Mouse (Mus musculus): Measurements from ENCODE around the gene Efnb2. TPM values are rescaled to one million over a fixed set of nuclear protein-coding genes. Genes with fewer than 3 reads are reported as not detected.

The Efnb2 gene
- polyA plus RNA-seq, 1 experiment from 2014 or later = 11.7 TPM

DNA sequence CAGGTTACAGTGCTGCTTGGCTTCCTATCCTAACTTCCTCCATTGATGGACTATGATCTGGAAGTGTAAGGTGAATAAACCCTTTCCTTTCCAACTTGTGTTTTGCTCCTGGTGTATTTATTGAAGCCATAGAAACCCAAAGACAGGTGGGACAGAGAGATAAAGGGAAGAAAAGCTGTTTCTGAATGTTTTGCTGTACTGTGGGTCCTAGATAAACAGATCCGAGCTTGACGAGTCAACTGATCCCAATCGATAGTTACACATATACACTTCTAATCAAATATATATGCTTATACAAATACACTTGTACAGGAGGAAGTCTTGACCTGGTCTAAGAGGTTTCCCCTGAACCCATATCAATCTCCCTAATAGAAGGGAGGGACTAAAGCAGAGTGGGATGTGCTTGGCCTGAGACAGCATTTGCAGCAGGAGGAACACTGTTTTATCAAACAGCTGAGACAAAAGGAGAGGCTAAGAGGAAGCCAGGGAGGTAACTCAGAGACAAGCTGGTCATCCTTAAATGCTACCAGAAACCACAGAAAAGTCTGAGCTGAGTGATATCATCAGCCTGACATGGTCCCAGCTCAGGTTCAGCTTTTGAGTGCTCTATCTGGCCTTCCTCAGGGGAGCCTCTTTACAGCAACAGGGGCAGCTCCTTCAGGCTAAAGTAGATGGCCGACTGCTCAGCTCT, 77.6 kb downstream of the Efnb2 start:
- peaks cover 10% of the 10 kb centered on the region for H3K27me3 ChIP-seq (replicated peaks)
- ATAC-seq (ENCODE audit: extremely low read depth, insufficient number of reproducible peaks, low FRiP score, low TSS enrichment) = no peak
- no peak overlapping the region for H3K27ac ChIP-seq (replicated peaks)
- no peak overlapping the region for H3K4me3 ChIP-seq
- H3K4me1 ChIP-seq = peaks cover 16% of the 10 kb centered on the region
- H3K9me3 ChIP-seq = no peaks in the 10 kb centered on the region
- H3K4me2 ChIP-seq = no peak overlapping the region
- no peaks in the 10 kb centered on the region for H3K36me3 ChIP-seq
- WGBS = 59% methylated on average over 4 of the region's 4 CpGs
- no peak overlapping the region for H3K9ac ChIP-seq

DNA sequence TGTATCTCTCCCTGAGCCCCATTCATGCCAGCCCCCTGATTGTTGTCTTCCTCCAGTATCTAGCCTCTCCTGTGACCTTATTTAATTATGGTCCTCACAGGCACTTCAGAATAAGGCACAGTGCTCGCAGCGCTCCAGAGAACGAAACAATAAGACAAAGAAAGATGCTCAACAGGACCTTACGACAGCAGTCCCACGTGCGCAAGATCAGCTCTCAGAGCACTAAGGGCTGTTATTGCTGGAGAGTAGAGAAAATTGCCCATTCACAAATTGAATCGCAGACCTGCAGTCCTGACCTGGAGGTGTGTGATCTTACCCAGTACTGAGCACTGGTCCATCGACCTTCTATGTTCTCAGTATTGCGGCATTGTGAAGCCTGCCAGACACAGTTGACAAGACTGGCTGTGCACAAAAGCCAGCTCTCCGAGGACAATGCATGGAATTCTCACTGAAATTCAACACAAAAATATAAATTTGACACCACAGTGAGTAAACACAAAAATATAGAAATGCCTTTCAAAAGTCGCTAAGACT, 83.2 kb downstream of the Efnb2 start:
- Histone ChIP-seq H3K4me2 (no peak overlapping the region), H3K4me1 (peaks cover 14% of the 10 kb centered on the region), H3K27me3 (replicated peaks) (no peaks in the 10 kb centered on the region; the same call in 1 of the 2 replicates), H3K9ac (no peak overlapping the region), H3K4me3 (no peak overlapping the region), H3K27ac (replicated peaks) (no peak overlapping the region), H3K36me3 (no peaks in the 10 kb centered on the region), H3K9me3 (no peaks in the 10 kb centered on the region)
- 84% methylated on average over 11 of the region's 11 CpGs for WGBS
- no peak for ATAC-seq (ENCODE audit: extremely low read depth, insufficient number of reproducible peaks, low FRiP score, low TSS enrichment)

DNA sequence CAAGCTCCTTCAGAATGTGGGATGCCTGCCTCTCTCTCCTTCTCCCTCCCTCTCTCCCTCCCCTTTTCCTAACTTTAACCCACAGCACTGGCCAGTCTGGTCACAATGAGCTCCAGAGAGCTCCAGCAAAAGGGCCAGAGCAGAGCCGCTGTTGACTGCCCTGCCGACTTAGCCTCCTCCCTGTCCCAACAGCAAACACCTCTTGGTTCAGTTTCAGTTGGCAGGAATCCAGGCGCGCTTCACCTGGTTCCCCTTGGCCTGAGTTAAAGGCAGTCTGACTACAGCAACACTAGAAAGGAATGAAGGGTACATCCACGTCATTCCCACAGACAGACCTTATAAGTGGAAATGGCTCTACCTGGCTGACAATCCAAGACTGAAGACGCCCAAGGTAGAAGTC, 84.2 kb downstream of the Efnb2 start:
- no peak for ATAC-seq (ENCODE audit: extremely low read depth, insufficient number of reproducible peaks, low FRiP score, low TSS enrichment)
- Histone ChIP-seq H3K4me2 (no peak overlapping the region), H3K4me1 (peaks cover 19% of the 10 kb centered on the region), H3K27ac (replicated peaks) (no peak overlapping the region), H3K36me3 (no peaks in the 10 kb centered on the region), H3K9ac (no peak overlapping the region), H3K4me3 (no peak overlapping the region), H3K27me3 (replicated peaks) (no peaks in the 10 kb centered on the region), H3K9me3 (no peaks in the 10 kb centered on the region)
- 80% methylated on average over 6 of the region's 6 CpGs for WGBS

DNA sequence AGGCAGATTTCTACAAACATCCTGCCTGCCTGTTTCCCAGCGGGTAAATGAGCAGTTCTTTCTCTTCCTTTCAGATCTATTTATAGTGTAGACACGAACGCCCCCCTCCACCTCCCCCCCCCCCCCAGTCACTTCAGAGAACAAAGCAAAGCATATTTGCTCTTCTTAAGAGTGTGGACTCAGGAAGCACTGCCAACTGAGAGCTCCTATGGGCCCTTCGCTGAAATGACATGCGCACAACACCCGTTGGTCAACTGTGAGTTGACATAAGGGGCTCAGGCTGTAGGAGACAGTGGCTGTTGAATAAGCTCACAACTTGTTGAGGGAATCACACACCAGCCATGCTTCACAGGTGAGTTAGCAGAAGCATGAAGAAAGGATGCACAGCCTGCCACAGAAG, 84.8 kb downstream of the Efnb2 start:
- Histone ChIP-seq H3K4me1 (peaks cover 19% of the 10 kb centered on the region), H3K27ac (replicated peaks) (no peak overlapping the region), H3K9ac (no peak overlapping the region), H3K9me3 (no peaks in the 10 kb centered on the region), H3K27me3 (replicated peaks) (no peaks in the 10 kb centered on the region), H3K4me2 (no peak overlapping the region), H3K36me3 (no peaks in the 10 kb centered on the region), H3K4me3 (no peak overlapping the region)
- 38% methylated on average over 5 of the region's 6 CpGs for WGBS
- ATAC-seq (ENCODE audit: extremely low read depth, insufficient number of reproducible peaks, low FRiP score, low TSS enrichment) = no peak

DNA sequence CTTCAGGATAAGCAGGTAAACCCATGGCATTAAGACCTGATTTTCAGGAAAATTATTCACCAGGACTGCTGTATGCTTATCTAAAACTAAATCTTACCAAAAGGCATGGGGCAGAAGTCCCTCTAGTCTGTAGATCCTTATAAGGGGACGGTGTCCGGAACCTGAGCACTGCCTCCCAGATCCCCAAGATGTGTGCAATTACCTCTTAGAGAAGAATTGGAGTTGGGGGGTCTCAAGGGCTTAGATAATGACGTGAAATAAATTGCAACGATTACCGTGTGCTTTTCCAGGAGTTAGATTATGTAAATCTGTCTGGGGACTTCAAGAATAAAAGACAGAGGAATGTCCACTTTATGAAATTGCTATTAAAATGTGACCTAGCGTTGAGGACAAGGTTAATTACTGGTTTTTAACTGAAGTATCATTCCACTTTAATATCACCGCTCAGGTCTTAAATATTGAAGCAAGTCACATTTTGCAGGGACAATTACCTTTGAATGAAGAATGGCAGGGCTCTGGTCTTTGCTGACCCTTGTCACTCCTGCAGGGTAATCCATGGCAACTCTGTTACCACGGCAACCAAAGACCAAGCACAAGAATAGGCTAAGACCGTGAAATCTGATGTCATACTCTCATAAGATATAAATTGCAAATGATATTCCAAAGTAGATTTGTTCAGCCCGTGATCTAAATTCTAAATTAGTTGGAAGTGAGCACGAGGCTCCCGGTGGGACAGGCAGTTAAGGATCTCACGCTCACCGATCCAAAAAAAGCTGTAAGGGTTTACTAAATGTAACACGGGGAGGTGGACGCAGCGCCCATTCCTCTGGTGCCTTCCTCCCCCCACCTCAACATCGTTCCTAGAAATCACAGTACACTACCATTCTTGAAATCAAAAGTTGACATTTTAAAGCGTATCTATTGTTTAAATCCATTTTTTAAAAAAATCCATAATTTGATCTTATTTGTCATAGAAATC, 86.2 kb downstream of the Efnb2 start:
- H3K4me3 ChIP-seq = no peak overlapping the region
- H3K27ac ChIP-seq (replicated peaks) = no peak overlapping the region
- H3K36me3 ChIP-seq = no peaks in the 10 kb centered on the region
- peaks cover 19% of the 10 kb centered on the region for H3K4me1 ChIP-seq
- no peak overlapping the region for H3K9ac ChIP-seq
- no peak for ATAC-seq (ENCODE audit: extremely low read depth, insufficient number of reproducible peaks, low FRiP score, low TSS enrichment)
- no peaks in the 10 kb centered on the region for H3K9me3 ChIP-seq
- no peaks in the 10 kb centered on the region for H3K27me3 ChIP-seq (replicated peaks)
- WGBS = 82% methylated on average over 19 of the region's 19 CpGs
- H3K4me2 ChIP-seq = no peak overlapping the region

DNA sequence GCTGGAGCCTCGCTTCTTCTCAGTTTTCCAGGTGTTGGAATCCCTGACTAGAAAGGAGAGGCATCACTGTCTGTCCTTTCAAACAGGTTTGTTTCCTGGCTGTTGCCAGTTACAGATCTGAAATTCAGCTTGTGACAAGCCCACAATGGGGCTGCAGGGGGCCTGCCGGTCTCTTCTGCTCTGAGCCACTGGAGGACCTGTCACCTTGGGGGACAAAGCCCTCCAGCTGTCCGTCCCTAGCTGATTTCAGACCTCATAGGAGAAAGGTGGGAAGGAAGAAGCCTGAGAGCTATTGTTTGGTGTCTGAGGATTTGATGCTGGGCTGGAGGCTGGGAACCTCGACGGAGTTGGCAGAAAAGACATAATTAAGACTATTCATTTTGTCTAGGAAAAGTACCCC, 88.8 kb downstream of the Efnb2 start:
- Histone ChIP-seq H3K9ac (no peak overlapping the region), H3K36me3 (no peaks in the 10 kb centered on the region), H3K27ac (replicated peaks) (no peak overlapping the region), H3K4me1 (peaks cover 19% of the 10 kb centered on the region), H3K4me3 (no peak overlapping the region), H3K27me3 (replicated peaks) (no peaks in the 10 kb centered on the region), H3K4me2 (no peak overlapping the region), H3K9me3 (no peaks in the 10 kb centered on the region)
- ATAC-seq (ENCODE audit: extremely low read depth, insufficient number of reproducible peaks, low FRiP score, low TSS enrichment) = no peak
- WGBS = 33% methylated on average over 5 of the region's 5 CpGs

DNA sequence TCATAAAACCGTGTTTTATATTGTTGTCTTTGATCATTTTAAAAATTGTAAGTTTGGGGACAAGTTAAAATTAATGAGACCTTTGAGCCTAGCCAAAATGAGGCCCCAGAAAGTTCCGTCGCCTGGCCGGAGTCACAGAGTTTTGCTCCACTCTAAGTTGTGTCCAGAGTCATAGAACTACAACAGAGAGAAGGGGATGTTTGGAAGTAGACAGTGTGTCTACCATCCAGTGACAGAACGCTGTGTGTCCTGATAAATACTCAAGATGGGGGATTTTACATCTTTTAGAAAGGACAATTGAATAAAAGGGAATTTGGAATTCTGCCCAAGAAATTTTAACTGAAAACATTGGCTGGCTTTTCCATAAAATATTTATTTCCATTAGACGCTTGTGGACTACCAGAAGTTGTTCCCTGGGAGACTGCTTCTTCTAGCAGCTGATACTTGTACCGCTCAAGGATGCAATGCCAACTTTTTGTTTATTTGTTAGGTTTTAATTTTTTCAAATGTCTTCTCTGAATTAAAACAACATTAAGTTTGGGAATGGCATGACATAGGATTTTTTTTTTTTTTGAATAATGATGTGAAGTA, 89.3 kb downstream of the Efnb2 start:
- Histone ChIP-seq H3K4me2 (no peak overlapping the region), H3K9me3 (no peaks in the 10 kb centered on the region), H3K36me3 (no peaks in the 10 kb centered on the region), H3K9ac (no peak overlapping the region), H3K4me1 (peaks cover 19% of the 10 kb centered on the region), H3K4me3 (no peak overlapping the region), H3K27me3 (replicated peaks) (no peaks in the 10 kb centered on the region), H3K27ac (replicated peaks) (no peak overlapping the region)
- no peak for ATAC-seq (ENCODE audit: extremely low read depth, insufficient number of reproducible peaks, low FRiP score, low TSS enrichment)
- WGBS = 77% methylated on average over 7 of the region's 7 CpGs

DNA sequence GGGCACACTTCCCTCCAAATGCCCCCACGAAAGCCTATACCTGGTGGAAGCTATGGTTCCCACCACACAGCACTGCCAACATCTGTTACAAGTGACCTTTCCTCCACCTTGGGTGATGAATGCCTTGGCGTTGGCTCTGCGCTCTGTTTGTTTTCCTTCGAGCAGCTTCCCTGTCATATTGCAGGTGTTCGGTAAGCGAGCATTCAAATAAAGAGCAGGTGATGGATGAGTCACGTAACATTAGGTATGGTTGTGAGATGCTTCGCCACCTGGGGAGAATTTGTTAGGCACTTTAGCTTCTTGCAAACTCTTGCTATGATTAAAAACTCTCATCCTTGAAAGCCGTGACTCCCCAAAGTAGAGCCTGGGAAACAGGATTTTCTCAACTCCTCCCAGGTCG, 91.8 kb downstream of the Efnb2 start:
- Histone ChIP-seq H3K36me3 (no peaks in the 10 kb centered on the region), H3K9me3 (no peaks in the 10 kb centered on the region), H3K4me2 (no peak overlapping the region), H3K4me1 (peaks cover 7% of the 10 kb centered on the region; the same call in 1 of the 2 replicates), H3K4me3 (no peak overlapping the region), H3K27ac (replicated peaks) (no peak overlapping the region), H3K9ac (no peak overlapping the region), H3K27me3 (replicated peaks) (no peaks in the 10 kb centered on the region)
- no peak for ATAC-seq (ENCODE audit: extremely low read depth, insufficient number of reproducible peaks, low FRiP score, low TSS enrichment)
- WGBS = 80% methylated on average over 10 of the region's 10 CpGs

DNA sequence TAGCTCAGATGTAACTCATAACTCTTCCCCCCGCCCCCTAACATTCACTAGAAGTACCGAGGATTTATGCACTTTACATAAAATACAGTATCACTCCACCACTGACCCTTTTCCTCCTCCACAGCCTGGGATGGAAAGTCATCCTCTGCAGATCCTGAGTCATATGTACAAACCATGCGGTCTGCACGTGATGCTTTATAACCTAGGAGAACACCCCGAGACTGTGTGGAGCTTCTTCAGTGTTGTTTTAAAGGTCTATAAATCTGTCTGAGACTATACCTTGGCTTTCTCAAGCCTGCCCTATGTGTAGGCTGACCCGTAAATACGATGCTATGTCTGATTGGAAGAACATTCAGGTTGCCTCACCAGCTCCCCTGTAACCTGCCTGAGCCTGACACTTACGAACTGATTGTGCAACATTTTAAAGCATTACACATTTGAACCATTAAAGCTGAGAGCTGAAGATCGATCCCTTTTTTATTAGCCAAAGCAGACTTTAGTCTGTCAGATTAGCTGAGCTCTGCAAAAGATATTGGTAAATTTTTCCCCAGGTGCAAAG, 92.7 kb downstream of the Efnb2 start:
- no peak overlapping the region for H3K4me3 ChIP-seq
- H3K9me3 ChIP-seq = no peaks in the 10 kb centered on the region
- no peak overlapping the region for H3K27ac ChIP-seq (replicated peaks)
- H3K27me3 ChIP-seq (replicated peaks) = no peaks in the 10 kb centered on the region
- no peak for ATAC-seq (ENCODE audit: extremely low read depth, insufficient number of reproducible peaks, low FRiP score, low TSS enrichment)
- no peak overlapping the region for H3K4me2 ChIP-seq
- H3K4me1 ChIP-seq = peaks cover 7% of the 10 kb centered on the region; the same call in 1 of the 2 replicates
- 79% methylated on average over 9 of the region's 9 CpGs for WGBS
- H3K9ac ChIP-seq = no peak overlapping the region
- no peaks in the 10 kb centered on the region for H3K36me3 ChIP-seq

Measured in heart, embryonic 13.5 days (tissue).